Mouse (Mus musculus) heart, embryonic 12.5 days (tissue): Measurements from ENCODE around the gene Snw1. TPM values are rescaled to one million over a fixed set of nuclear protein-coding genes. Genes with fewer than 3 reads are reported as not detected.
A peak's percentile ranks its signal among the peaks of the same experiment; 100 is the strongest.
"Not testable (repeated sequence)": the region's sequence is repeated elsewhere in the genome, so short reads cannot be mapped to it uniquely, and the experiment has no call there.

Experiments
- ATAC-seq: fragments of 200-750 bp; cut with Nextera tagmentation; 2 replicates; pipeline ENCODE4 v1.8.0; 2017; ENCODE audit warnings: moderate TSS enrichment, moderate library complexity; ENCODE audit not compliant: insufficient number of reproducible peaks, low FRiP score
- H3K27ac ChIP-seq: fragments of 300-500 bp; sonication (generic); 2 replicates; pipeline ENCODE4 v1.5.1; 2016; ENCODE audit warnings: mild to moderate bottlenecking, moderate library complexity; ENCODE audit not compliant: poor library complexity, severe bottlenecking
- H3K27me3 ChIP-seq: fragments of 300-500 bp; sonication (generic); replicated peaks from 2 replicates; pipeline ENCODE4 v1.6.1; 2016; ENCODE audit warnings: mild to moderate bottlenecking, moderate library complexity
- H3K36me3 ChIP-seq: fragments of 300-500 bp; sonication (generic); 2 replicates; pipeline ENCODE4 v1.6.1; 2016; ENCODE audit warnings: mild to moderate bottlenecking, moderate library complexity
- H3K4me1 ChIP-seq: fragments of 300-500 bp; sonication (generic); replicated peaks from 2 replicates; pipeline ENCODE4 v1.6.1; 2016; ENCODE audit warnings: mild to moderate bottlenecking
- H3K4me2 ChIP-seq: fragments of 300-500 bp; sonication (generic); 2 replicates; pipeline ENCODE4 v1.6.1; 2016; ENCODE audit warnings: mild to moderate bottlenecking, moderate library complexity
- H3K4me3 ChIP-seq: fragments of 300-500 bp; sonication (generic); 2 replicates; pipeline ENCODE4 v1.5.1; 2016; ENCODE audit warnings: mild to moderate bottlenecking
- H3K9ac ChIP-seq: fragments of 300-500 bp; sonication (generic); 2 replicates; pipeline ENCODE4 v1.6.1; 2016; ENCODE audit warnings: mild to moderate bottlenecking, moderate library complexity
- H3K9me3 ChIP-seq: fragments of 300-500 bp; sonication (generic); replicated peaks from 2 replicates; pipeline ENCODE4 v1.6.1; 2016; ENCODE audit warnings: mild to moderate bottlenecking, moderate library complexity
- WGBS: fragments of 180-500 bp; shearing (Covaris S2); methylation state at CpG from one replicate; pipeline ENCODE4 v1.1.7; 2016; 5-methylcytosine and 5-hydroxymethylcytosine counted together
- polyA plus RNA-seq: library from polyadenylated mRNA; unstranded; fragments of >200 nt; fragmentation: Nextera tagmentation; extraction: Ambion mirVana; gene quantifications from 2 replicates; pipeline ENCODE4 v1.2.1, GENCODE M21; 2016

The Snw1 gene
- 85.7 and 86.1 TPM in 2 replicates for polyA plus RNA-seq

GRCm38 (mm10) chr12:87471964-87472786 lies at the start of gene Snw1:
Snw1 (minus strand) TSS chr12:87472274.
- H3K27me3 ChIP-seq, result no peaks in the 10 kb centered on the region
- H3K27ac ChIP-seq, result peak within 1 kb of the TSS; percentile 73
- peak within 1 kb of the TSS; percentile 88 for H3K9ac ChIP-seq
- ATAC-seq, result peak; percentile 94
- H3K4me2 ChIP-seq, result peak within 1 kb of the TSS; percentile 64
- 3% methylated on average over 45 of the region's 45 CpGs for WGBS
- H3K36me3 ChIP-seq, result peaks cover 15% of the 10 kb centered on the region
- peaks cover 11% of the 10 kb centered on the region for H3K4me1 ChIP-seq
- no peaks in the 10 kb centered on the region for H3K9me3 ChIP-seq
- H3K4me3 ChIP-seq, result peak within 1 kb of the TSS; percentile 89

- H3K4me1 ChIP-seq, ATAC-seq, H3K4me2 ChIP-seq, H3K4me3 ChIP-seq, H3K27ac ChIP-seq, H3K36me3 ChIP-seq, H3K9ac ChIP-seq, H3K27me3 ChIP-seq: not testable (repeated sequence)
- H3K9me3 ChIP-seq, result peaks cover 12% of the 10 kb centered on the region
- 55% methylated on average over 3 of the region's 3 CpGs for WGBS
Observed at GRCm38 (mm10) chr12:87519616-87520015, 47.5 kb upstream of the Snw1 start.

GRCm38 (mm10) chr12:87514016-87514415 lies 41.9 kb upstream of the Snw1 start, which contains the start of gene Gm8300:
Gm8300 (plus strand) TSS chr12:87514316.
- 77% methylated on average over 4 of the region's 4 CpGs for WGBS
- H3K4me2 ChIP-seq, H3K4me1 ChIP-seq, ATAC-seq, H3K9ac ChIP-seq, H3K27ac ChIP-seq, H3K27me3 ChIP-seq, H3K4me3 ChIP-seq, H3K36me3 ChIP-seq, H3K9me3 ChIP-seq: not testable (repeated sequence)

GRCm38 (mm10) chr12:87494421-87494820 lies 22.3 kb upstream of the Snw1 start, which contains the start of gene Gm5788:
Gm5788 (plus strand) TSS chr12:87494721.
- not testable (repeated sequence) for ATAC-seq, H3K4me1 ChIP-seq, H3K9ac ChIP-seq, H3K27me3 ChIP-seq, H3K36me3 ChIP-seq, H3K4me3 ChIP-seq, H3K27ac ChIP-seq, H3K4me2 ChIP-seq, H3K9me3 ChIP-seq
- whole genome bisulfite sequencing, result 87% methylated on average over 3 of the region's 3 CpGs

- 56% methylated on average over 2 of the region's 2 CpGs for WGBS
- not testable (repeated sequence) for H3K9me3 ChIP-seq, H3K4me1 ChIP-seq, H3K27ac ChIP-seq, H3K36me3 ChIP-seq, H3K27me3 ChIP-seq, H3K4me2 ChIP-seq, H3K4me3 ChIP-seq, ATAC-seq, H3K9ac ChIP-seq
Observed at GRCm38 (mm10) chr12:87488683-87489082, 16.6 kb upstream of the Snw1 start.

GRCm38 (mm10) chr12:87482482-87482881 lies 10.4 kb upstream of the Snw1 start:
- not testable (repeated sequence) for ATAC-seq, H3K4me2 ChIP-seq, H3K9ac ChIP-seq

GRCm38 (mm10) chr12:87474756-87475155 lies 2.7 kb upstream of the Snw1 start:
- peaks cover 1% of the 10 kb centered on the region; the same call in 1 of the 2 replicates for H3K36me3 ChIP-seq
- WGBS, result 68% methylated on average over 3 of the region's 3 CpGs
- H3K4me2 ChIP-seq, result no peak overlapping the region
- H3K9me3 ChIP-seq, result no peaks in the 10 kb centered on the region
- H3K27me3 ChIP-seq, result no peaks in the 10 kb centered on the region
- ATAC-seq, result no peak
- H3K4me3 ChIP-seq, result no peak overlapping the region
- no peak overlapping the region for H3K9ac ChIP-seq
- H3K4me1 ChIP-seq, result peaks cover 11% of the 10 kb centered on the region
- no peak overlapping the region for H3K27ac ChIP-seq

More at GRCm38 (mm10) chr12:87482482-87482881, 10.4 kb upstream of the Snw1 start:
- not testable (repeated sequence) for H3K4me1 ChIP-seq, H3K9me3 ChIP-seq, H3K36me3 ChIP-seq, H3K4me3 ChIP-seq, H3K27me3 ChIP-seq, H3K27ac ChIP-seq
- WGBS, result 76% methylated on average over 5 of the region's 5 CpGs

GRCm38 (mm10) chr12:87471421-87471963 lies 582 bp downstream of the Snw1 start:
- Histone ChIP-seq H3K4me2 (peak overlapping the region; percentile 64), H3K4me3 (peak overlapping the region; percentile 89), H3K9ac (peak overlapping the region; percentile 88), H3K9me3 (no peaks in the 10 kb centered on the region), H3K36me3 (peaks cover 22% of the 10 kb centered on the region), H3K4me1 (peaks cover 11% of the 10 kb centered on the region), H3K27me3 (no peaks in the 10 kb centered on the region), H3K27ac (peak overlapping the region; percentile 73)
- no peak; the same call in 1 of the 2 replicates for ATAC-seq
- WGBS, result under 1% methylated on average over 19 of the region's 19 CpGs

GRCm38 (mm10) chr12:87470263-87471136 lies 1.6 kb downstream of the Snw1 start:
- no peaks in the 10 kb centered on the region for H3K9me3 ChIP-seq
- H3K9ac ChIP-seq, result peak overlapping the region; percentile 37; the same call in 1 of the 2 replicates
- 60% methylated on average over 7 of the region's 7 CpGs for WGBS
- H3K4me3 ChIP-seq, result peak overlapping the region; percentile 89
- H3K27me3 ChIP-seq, result no peaks in the 10 kb centered on the region
- H3K36me3 ChIP-seq, result peaks cover 24% of the 10 kb centered on the region
- peak overlapping the region; percentile 64 for H3K4me2 ChIP-seq
- H3K4me1 ChIP-seq, result peaks cover 11% of the 10 kb centered on the region
- ATAC-seq, result no peak
- H3K27ac ChIP-seq, result no peak overlapping the region

- peaks cover 75% of the 10 kb centered on the region for H3K36me3 ChIP-seq
- peak; percentile 18; the same call in 1 of the 2 replicates for ATAC-seq
Observed at GRCm38 (mm10) chr12:87464678-87465297, 7.3 kb downstream of the Snw1 start.

More at GRCm38 (mm10) chr12:87464678-87465297, 7.3 kb downstream of the Snw1 start:
- Histone ChIP-seq H3K4me2 (no peak overlapping the region), H3K4me1 (0 out of 2 replicates have a peak, but pooled peaks cover 6% of the 10 kb centered on the region), H3K9ac (no peak overlapping the region), H3K27ac (no peak overlapping the region), H3K27me3 (no peaks in the 10 kb centered on the region), H3K9me3 (no peaks in the 10 kb centered on the region), H3K4me3 (no peak overlapping the region)
- WGBS, result 76% methylated on average over 6 of the region's 6 CpGs
